Mouse (Mus musculus) left cerebral cortex, adult 18-20 months (tissue): Measurements from ENCODE around the gene Gm4779. TPM values are rescaled to one million over a fixed set of nuclear protein-coding genes. Genes with fewer than 3 reads are reported as not detected.
A peak's percentile ranks its signal among the peaks of the same experiment; 100 is the strongest.
"Not testable (repeated sequence)": the region's sequence is repeated elsewhere in the genome, so short reads cannot be mapped to it uniquely, and the experiment has no call there.

Experiments used
- DNase-seq, 2 experiments: peaks; one replicate each; pipeline ENCODE4 v3.0.0; 2021 to 2022; ENCODE audit warnings: low spot score in 2 of 2, mixed read lengths in 1 of 2
- long read RNA-seq, 2 experiments: library from polyadenylated mRNA; stranded (forward); transcript quantifications; one replicate each; pipeline ENCODE4 v2.0.0; 2021
- total RNA-seq, 2 experiments: library from RNA; stranded (reverse); gene quantifications; 2 replicates each; pipeline ENCODE4 v1.2.3; 2021

The Gm4779 gene
- under 1 TPM; 0.23 to 0.56 TPM for total RNA-seq
- long read RNA-seq, experiment 1, partial matches to known transcripts = 0 of 1 reads
- long read RNA-seq, experiment 1, other reads (novel, unspliced or antisense) = 1 of 1 reads
- long read RNA-seq, experiment 2 = 0 reads

GRCm38 (mm10) chrX:101794342-101794741 is at the start of gene Gm4779, which contains the start of gene 8030474K03Rik:
TSS of gene Gm4779 (minus strand) at chrX:101794423.
TSS of gene 8030474K03Rik (plus strand) at chrX:101794656.
- DNase-seq = no peak

DNA sequence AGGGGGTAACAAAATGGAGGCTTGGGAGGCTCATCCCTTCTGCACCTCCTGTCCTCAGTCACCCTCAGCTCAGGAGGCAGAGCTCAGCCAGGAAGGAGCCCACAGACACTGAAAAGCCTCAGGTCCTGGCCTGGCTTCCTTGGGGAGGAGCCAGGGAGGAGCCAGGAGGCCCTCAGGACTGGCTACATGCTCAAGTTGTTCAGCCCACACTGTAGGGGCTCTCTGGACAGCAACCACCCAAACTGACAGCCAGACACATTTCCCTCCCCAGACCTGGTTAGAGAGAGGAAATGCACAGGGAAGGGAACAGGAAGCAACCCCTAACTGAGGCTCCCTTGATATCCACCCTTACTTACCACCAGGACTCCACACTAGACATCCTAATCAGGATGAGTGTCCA is 25.8 kb upstream of the Gm4779 start:
- DNase-seq = not testable (repeated sequence)

- DNase-seq = peak; percentile 2 to 4
These were observed 24.9 kb upstream of the Gm4779 start for GRCm38 (mm10) chrX:101819163-101819562.

DNA sequence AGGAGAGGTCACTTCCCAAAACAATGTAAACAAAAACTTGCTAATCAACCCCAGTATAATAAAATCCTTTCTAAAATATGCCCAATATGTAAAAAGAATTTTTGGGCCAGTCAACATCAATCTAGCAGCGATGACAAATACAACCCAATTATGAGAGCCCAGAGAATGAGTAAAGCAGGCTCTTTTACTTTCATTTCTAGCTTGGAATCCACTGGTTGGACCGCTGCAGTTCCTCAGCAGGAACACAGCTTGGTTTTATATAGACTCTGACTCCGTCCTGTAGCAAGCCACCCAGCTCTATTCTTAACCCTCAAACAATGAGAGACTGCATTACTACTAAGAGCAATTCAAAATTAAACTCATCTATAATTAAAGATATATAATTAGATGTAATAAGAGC is 17.5 kb upstream of the Gm4779 start:
- DNase-seq = no peak

DNA sequence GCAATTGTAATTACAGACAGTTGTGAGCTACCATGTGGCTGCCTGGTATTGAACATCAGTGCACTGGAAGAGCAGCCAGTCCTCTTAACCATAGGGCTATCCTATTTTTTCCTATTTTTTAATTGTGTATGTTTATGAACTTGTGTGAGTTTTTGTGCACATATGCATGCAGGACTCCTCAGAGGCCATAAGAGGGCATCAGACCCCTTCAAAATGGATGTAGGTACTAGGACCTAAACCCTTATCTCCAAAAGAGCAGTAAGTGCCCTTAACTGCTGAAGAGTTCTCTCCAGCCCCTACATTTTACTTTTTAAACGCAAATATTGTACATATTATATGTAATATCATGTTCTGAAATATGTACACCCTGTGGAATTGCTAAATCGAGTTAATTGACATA is 11.3 kb upstream of the Gm4779 start:
- DNase-seq = no peak

GRCm38 (mm10) chrX:101791551-101791950 is 2.7 kb downstream of the Gm4779 start:
- peak; percentile 53 to 68 for DNase-seq

GRCm38 (mm10) chrX:101772035-101772434 is 22.2 kb downstream of the Gm4779 start:
- peak; percentile 40 to 54 for DNase-seq

GRCm38 (mm10) chrX:101770307-101770706 is 23.9 kb downstream of the Gm4779 start:
- DNase-seq = no peak

DNA sequence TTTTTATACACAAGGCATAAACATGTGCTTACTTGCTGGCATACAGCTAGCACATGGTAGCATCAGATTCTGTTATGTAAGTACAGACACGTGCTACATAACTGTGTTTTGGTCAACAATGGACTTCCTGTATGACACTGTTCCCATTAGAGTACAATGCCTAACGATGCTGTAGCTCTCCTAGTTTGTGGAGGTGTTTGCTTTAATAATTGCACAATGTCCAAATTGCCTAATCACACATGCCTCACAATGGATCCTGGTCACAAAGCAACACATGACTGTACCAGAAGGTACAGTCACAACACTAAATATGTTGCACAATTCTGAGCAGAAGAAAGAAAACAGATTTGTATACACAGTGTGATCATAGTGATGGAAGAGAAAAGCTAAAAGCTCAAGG is 24.7 kb downstream of the Gm4779 start:
- DNase-seq = no peak

DNA sequence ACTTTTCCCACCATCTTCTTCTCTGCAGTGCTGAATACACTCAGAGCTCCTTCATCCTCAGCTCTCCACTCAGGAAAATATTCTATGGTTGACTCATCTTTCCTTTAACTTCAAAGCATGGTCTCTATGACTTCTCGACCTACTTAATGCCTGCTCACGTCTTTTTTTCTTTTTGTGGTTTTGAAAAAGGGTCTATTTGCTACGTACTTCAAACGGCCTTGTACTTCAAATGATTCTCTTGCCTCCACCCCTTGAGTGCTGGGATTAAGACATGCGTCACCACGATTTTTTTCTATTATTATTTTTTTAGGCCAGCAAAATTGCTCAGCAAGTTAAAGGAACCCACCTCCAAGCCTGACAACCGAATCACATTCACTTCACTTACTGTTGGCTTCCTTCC is 26.9 kb downstream of the Gm4779 start:
- no peak for DNase-seq

DNA sequence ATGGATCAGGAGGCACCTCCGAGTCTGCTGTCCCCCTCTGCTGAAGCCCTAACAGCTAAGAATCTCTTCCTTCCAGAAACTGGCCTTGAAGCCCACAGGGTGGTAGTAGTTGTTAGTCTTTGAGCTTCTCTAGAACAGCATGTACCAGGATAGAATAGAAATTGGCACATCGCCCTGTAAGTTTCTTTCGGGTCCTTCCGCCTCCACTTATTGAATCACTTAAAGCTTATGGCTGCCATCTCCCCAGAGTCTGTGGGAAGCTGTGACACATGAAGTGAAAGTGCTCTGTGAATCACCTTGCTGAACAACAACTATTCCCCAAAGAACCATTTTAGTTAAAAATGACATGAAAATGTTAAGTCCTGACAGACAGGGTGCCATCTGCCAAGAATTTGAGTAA is 29.1 kb downstream of the Gm4779 start:
- peak; percentile 17 to 42 for DNase-seq

GRCm38 (mm10) chrX:101764621-101765020 is 29.6 kb downstream of the Gm4779 start:
- DNase-seq = no peak

DNA sequence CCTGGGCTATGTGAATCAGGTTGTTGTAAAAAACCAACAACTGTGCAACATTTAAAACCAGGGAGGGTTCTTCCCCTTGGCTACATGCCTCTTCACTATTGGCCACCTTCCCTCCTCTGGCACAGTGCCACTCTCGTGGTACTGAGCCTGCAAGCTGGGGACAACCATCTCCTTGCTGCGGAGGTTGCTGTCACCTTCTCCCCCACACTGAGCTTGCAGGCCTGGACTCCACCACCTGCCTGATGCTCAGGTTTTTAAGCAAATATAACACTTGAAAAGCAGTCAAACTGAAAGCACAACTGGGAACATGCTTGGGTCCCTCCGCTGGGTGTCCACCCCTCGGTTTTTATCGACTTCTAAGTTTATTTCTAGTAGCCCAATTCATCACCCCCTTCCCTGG is 39.7 kb downstream of the Gm4779 start:
- DNase-seq = peak; percentile 46 to 50

DNA sequence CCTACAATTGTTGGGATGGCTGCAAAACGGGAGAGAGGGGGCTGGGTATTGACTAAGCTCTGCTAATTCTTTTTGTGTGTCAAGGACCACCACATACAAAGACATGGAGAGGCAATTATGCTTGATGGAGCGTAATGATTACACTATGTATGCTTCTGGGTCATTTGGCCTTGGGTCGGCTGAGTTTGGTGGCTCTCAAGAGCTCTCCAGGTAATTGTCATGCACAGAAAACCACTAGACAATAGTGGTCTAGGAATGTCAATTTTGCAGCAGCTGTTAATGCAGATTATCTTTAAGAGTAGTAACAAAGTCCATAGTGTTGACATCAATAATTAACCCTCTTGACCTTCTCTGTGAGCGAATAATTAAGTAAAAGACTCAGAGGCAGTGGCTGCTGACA is 44.1 kb downstream of the Gm4779 start:
- DNase-seq = no peak

DNA sequence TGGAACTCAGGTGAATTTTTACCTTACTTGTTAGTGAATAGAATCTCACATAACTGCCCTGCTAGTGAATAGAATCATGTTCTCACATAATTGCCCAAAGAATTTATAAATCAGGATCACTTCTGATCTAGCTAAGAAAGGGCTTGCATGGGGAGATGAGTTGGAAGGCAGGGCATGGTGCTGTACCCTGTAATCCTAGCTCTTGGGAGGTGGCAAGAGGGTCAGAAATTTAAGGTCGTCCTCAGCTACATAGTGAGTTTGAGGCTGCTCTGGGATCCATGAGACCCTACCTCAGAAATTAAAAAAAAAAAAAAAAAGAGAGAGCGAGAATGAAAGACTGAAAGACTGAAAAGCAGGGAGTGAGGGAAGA is 53.2 kb downstream of the Gm4779 start:
- DNase-seq = no peak

GRCm38 (mm10) chrX:101740335-101741063 is 53.7 kb downstream of the Gm4779 start:
- DNase-seq = peak in 1 of 2 experiments; percentile 9

Other genes with a start within 250 kb of the Gm4779 start
- 100 to 1,000 TPM; 212 to 218 TPM for gene Ogt, start 154.4 kb downstream of the Gm4779 start, total RNA-seq
- not detected for gene Cxcr3, start 60.2 kb downstream of the Gm4779 start, total RNA-seq
- not detected for gene 8030474K03Rik, start 233 bp upstream of the Gm4779 start, total RNA-seq
- gene Nhsl2, start 55.0 kb upstream of the Gm4779 start, total RNA-seq = 10 to 100 TPM; 35.5 to 38.4 TPM